Mouse (Mus musculus) telencephalon, adult 2 months (tissue): ENCODE measurements around the gene Sctr.

Source experiments
- DNase-seq: peaks from one replicate; pipeline ENCODE4 v3.0.0-alpha.2; 2011; ENCODE audit warnings: low read depth, low spot score

Sctr gene

GRCm38 (mm10) chr1:120100456-120101226 lies 93.9 kb downstream of the Sctr start:
- no peak for DNase-seq

GRCm38 (mm10) chr1:120101227-120101609 lies 94.5 kb downstream of the Sctr start:
- no peak for DNase-seq

GRCm38 (mm10) chr1:120105556-120105959 lies 98.9 kb downstream of the Sctr start:
- DNase-seq: no peak

GRCm38 (mm10) chr1:120109741-120110432 lies 103.2 kb downstream of the Sctr start:
- DNase-seq: no peak

- no peak for DNase-seq
Measured at GRCm38 (mm10) chr1:120111766-120112165, 105.1 kb downstream of the Sctr start.

- DNase-seq: no peak
Measured at GRCm38 (mm10) chr1:120112251-120113187, 105.8 kb downstream of the Sctr start.
